Mouse (Mus musculus) bone marrow, adult 2 months (tissue): Measurements from ENCODE around the gene Nnmt.

ENCODE experiments used
- CTCF ChIP-seq: fragments of 200-500 bp; IDR thresholded peaks from 2 replicates; pipeline ENCODE4 v1.5.1; 2011; ENCODE audit warnings: low read length, control low read depth; ENCODE audit not compliant: control insufficient read depth, insufficient read depth
- POLR2A ChIP-seq: fragments of 200-500 bp; IDR thresholded peaks from 2 replicates; pipeline ENCODE4 v1.6.1; 2011; ENCODE audit warnings: low read depth, mild to moderate bottlenecking, control low read depth, low read length, borderline replicate concordance; ENCODE audit not compliant: control insufficient read depth

GRCm38 (mm10) chr9:48619268-48619667 lies 14.3 kb upstream of the Nnmt start:
- TF ChIP-seq CTCF (no peak), POLR2A (no peak)
